Mouse (Mus musculus): ENCODE data around the gene Abtb2. TPM values are rescaled to one million over a fixed set of nuclear protein-coding genes. Genes with fewer than 3 reads are reported as not detected.

Gene Abtb2
- total and polyA plus RNA-seq, 3 experiments = 0.05 TPM; not detected in 2

DNA sequence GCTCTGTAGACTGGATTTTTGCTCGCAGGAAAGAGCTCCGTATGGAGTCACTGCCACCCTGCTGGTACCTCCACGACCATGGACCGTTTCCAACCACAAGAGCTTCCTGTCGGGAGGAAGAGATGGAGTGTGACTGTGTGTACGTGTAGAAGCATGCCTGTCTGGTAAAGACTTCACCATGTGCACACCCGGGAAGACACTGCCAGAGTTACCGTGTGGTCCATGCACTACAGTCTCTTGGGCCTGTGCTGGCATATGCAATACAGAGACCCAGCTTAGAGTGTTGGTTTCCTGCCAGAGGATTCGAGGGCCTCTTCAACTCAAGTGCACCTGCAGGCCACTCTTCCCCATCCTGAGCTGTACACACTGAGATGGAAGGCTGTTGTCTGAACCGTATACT lies 41.8 kb downstream of the Abtb2 start:
- no peaks in the 10 kb centered on the region for H3K36me3 ChIP-seq (replicated peaks)
- no peaks in the 10 kb centered on the region for H3K9me3 ChIP-seq (replicated peaks)
- ATAC-seq (ENCODE audit: extremely low read depth, insufficient number of reproducible peaks, low FRiP score, poor library complexity, severe bottlenecking) = no peak
- H3K27me3 ChIP-seq (ENCODE audit: insufficient read depth, low read length) = peaks cover 25% of the 10 kb centered on the region
- H3K4me1 ChIP-seq (ENCODE audit: insufficient read depth, low read depth, low read length) = no peaks in the 10 kb centered on the region
- H3K4me3 ChIP-seq (ENCODE audit: low read depth, low read length) = no peak overlapping the region
- no peak for TF ChIP-seq CTCF (IDR thresholded peaks at IDR 0.05; ENCODE audit: low read depth, low read length)
- no peak for TF ChIP-seq GATA2 (IDR thresholded peaks at IDR 0.05; ENCODE audit: borderline replicate concordance, low read depth, low read length)
- no peak for TF ChIP-seq TAL1 (conservative IDR thresholded peaks at IDR 0.05; ENCODE audit: low read depth, low read length)
- no peak for TF ChIP-seq GATA1 (IDR thresholded peaks at IDR 0.05; ENCODE audit: borderline replicate concordance, low read length)
- TF ChIP-seq POLR2AphosphoS5 (IDR thresholded peaks at IDR 0.05; ENCODE audit: insufficient replicate concordance, low read depth, low read length) = no peak
- no peak for DNase-seq (ENCODE audit: low spot score)

GRCm38 (mm10) chr2:103608947-103609346 lies 42.8 kb downstream of the Abtb2 start:
- DNase-seq (ENCODE audit: low spot score) (no peak), ATAC-seq (ENCODE audit: extremely low read depth, insufficient number of reproducible peaks, low FRiP score, poor library complexity, severe bottlenecking) (no peak)
- Histone ChIP-seq H3K27me3 (ENCODE audit: insufficient read depth, low read length) (peaks cover 20% of the 10 kb centered on the region), H3K4me1 (ENCODE audit: insufficient read depth, low read depth, low read length) (no peaks in the 10 kb centered on the region), H3K36me3 (replicated peaks) (no peaks in the 10 kb centered on the region), H3K9me3 (replicated peaks) (no peaks in the 10 kb centered on the region), H3K4me3 (ENCODE audit: low read depth, low read length) (no peak overlapping the region)
- no peak for TF ChIP-seq GATA1 (IDR thresholded peaks at IDR 0.05; ENCODE audit: borderline replicate concordance, low read length)
- no peak for TF ChIP-seq POLR2AphosphoS5 (IDR thresholded peaks at IDR 0.05; ENCODE audit: insufficient replicate concordance, low read depth, low read length)
- no peak for TF ChIP-seq TAL1 (conservative IDR thresholded peaks at IDR 0.05; ENCODE audit: low read depth, low read length)
- no peak for TF ChIP-seq GATA2 (IDR thresholded peaks at IDR 0.05; ENCODE audit: borderline replicate concordance, low read depth, low read length)
- TF ChIP-seq CTCF (IDR thresholded peaks at IDR 0.05; ENCODE audit: low read depth, low read length) = no peak

DNA sequence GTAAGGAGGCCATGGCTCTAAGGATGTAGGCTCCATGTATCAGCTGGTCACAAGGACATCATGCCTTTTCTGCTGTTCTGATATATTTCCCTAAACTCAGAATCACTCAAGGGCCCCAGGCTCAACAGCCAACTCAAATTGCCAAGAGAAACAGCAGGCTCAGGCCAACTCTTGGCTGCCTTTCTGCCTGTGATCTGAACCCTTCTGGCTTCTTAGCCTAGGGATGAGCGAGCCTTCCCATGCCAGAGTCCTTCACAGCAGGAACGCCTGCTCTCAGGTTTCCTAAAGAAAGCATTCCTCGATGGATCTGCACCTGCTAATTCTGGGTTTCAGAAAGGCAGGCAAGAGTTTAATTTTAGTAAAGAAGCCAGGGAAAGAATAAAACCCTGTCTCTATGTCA lies 43.4 kb downstream of the Abtb2 start:
- no peak for ATAC-seq (ENCODE audit: extremely low read depth, insufficient number of reproducible peaks, low FRiP score, poor library complexity, severe bottlenecking)
- no peak overlapping the region for H3K4me3 ChIP-seq (ENCODE audit: low read depth, low read length)
- H3K27me3 ChIP-seq (ENCODE audit: insufficient read depth, low read length) = peaks cover 17% of the 10 kb centered on the region; the same call in 1 of the 2 replicates
- no peak for DNase-seq (ENCODE audit: low spot score)
- H3K9me3 ChIP-seq (replicated peaks) = no peaks in the 10 kb centered on the region
- TF ChIP-seq GATA2 (IDR thresholded peaks at IDR 0.05; ENCODE audit: borderline replicate concordance, low read depth, low read length) = no peak
- H3K4me1 ChIP-seq (ENCODE audit: insufficient read depth, low read depth, low read length) = no peaks in the 10 kb centered on the region
- H3K36me3 ChIP-seq (replicated peaks) = no peaks in the 10 kb centered on the region

GRCm38 (mm10) chr2:103610831-103611535 lies 44.9 kb downstream of the Abtb2 start:
- TF ChIP-seq CTCF (IDR thresholded peaks at IDR 0.05; ENCODE audit: low read depth, low read length) (no peak), GATA2 (IDR thresholded peaks at IDR 0.05; ENCODE audit: borderline replicate concordance, low read depth, low read length) (no peak), POLR2AphosphoS5 (IDR thresholded peaks at IDR 0.05; ENCODE audit: insufficient replicate concordance, low read depth, low read length) (no peak), TAL1 (conservative IDR thresholded peaks at IDR 0.05; ENCODE audit: low read depth, low read length) (no peak), GATA1 (IDR thresholded peaks at IDR 0.05; ENCODE audit: borderline replicate concordance, low read length) (no peak)
- Histone ChIP-seq H3K27me3 (ENCODE audit: insufficient read depth, low read length) (peaks cover 23% of the 10 kb centered on the region; the same call in 1 of the 2 replicates), H3K36me3 (replicated peaks) (no peaks in the 10 kb centered on the region), H3K4me1 (ENCODE audit: insufficient read depth, low read depth, low read length) (no peaks in the 10 kb centered on the region), H3K4me3 (ENCODE audit: low read depth, low read length) (no peak overlapping the region), H3K9me3 (replicated peaks) (no peaks in the 10 kb centered on the region)
- ATAC-seq (ENCODE audit: extremely low read depth, insufficient number of reproducible peaks, low FRiP score, poor library complexity, severe bottlenecking) (no peak), DNase-seq (ENCODE audit: low spot score) (no peak)

- ATAC-seq (ENCODE audit: extremely low read depth, insufficient number of reproducible peaks, low FRiP score, poor library complexity, severe bottlenecking) (no peak), DNase-seq (ENCODE audit: low spot score) (no peak)
- no peak for TF ChIP-seq TAL1 (conservative IDR thresholded peaks at IDR 0.05; ENCODE audit: low read depth, low read length)
- TF ChIP-seq CTCF (IDR thresholded peaks at IDR 0.05; ENCODE audit: low read depth, low read length) = no peak
- TF ChIP-seq GATA1 (IDR thresholded peaks at IDR 0.05; ENCODE audit: borderline replicate concordance, low read length) = no peak
- no peak for TF ChIP-seq POLR2AphosphoS5 (IDR thresholded peaks at IDR 0.05; ENCODE audit: insufficient replicate concordance, low read depth, low read length)
- no peak for TF ChIP-seq GATA2 (IDR thresholded peaks at IDR 0.05; ENCODE audit: borderline replicate concordance, low read depth, low read length)
- Histone ChIP-seq H3K9me3 (replicated peaks) (no peaks in the 10 kb centered on the region), H3K4me1 (ENCODE audit: insufficient read depth, low read depth, low read length) (no peaks in the 10 kb centered on the region), H3K4me3 (ENCODE audit: low read depth, low read length) (no peak overlapping the region), H3K27me3 (ENCODE audit: insufficient read depth, low read length) (peaks cover 28% of the 10 kb centered on the region), H3K36me3 (replicated peaks) (no peaks in the 10 kb centered on the region)
These were observed 47.8 kb downstream of the Abtb2 start for GRCm38 (mm10) chr2:103613865-103614264.

DNA sequence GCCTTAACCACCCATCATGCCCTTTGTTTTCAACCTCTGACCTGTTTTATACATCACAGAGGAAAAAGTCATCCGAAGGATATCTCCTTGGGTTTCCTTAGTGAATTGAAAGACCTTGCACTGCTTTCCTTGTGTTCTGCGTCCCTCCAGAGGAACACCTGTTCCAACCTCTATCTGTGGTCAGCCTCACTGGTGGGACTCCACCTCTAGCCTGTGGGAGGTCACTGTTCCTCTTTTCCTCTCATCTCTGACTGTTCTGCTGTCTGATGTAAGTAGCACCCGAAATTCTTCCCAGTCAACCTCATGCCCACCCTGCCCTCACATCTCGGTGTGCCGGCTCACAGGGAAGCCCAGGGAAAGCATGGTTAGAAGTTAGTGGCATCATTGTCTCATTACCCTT lies 48.9 kb downstream of the Abtb2 start:
- no peaks in the 10 kb centered on the region for H3K4me1 ChIP-seq (ENCODE audit: insufficient read depth, low read depth, low read length)
- H3K4me3 ChIP-seq (ENCODE audit: low read depth, low read length) = no peak overlapping the region
- H3K36me3 ChIP-seq (replicated peaks) = no peaks in the 10 kb centered on the region
- peaks cover 28% of the 10 kb centered on the region for H3K27me3 ChIP-seq (ENCODE audit: insufficient read depth, low read length)
- TF ChIP-seq POLR2AphosphoS5 (IDR thresholded peaks at IDR 0.05; ENCODE audit: insufficient replicate concordance, low read depth, low read length) = no peak
- no peak for TF ChIP-seq GATA2 (IDR thresholded peaks at IDR 0.05; ENCODE audit: borderline replicate concordance, low read depth, low read length)
- TF ChIP-seq CTCF (IDR thresholded peaks at IDR 0.05; ENCODE audit: low read depth, low read length) = no peak
- TF ChIP-seq TAL1 (conservative IDR thresholded peaks at IDR 0.05; ENCODE audit: low read depth, low read length) = no peak
- TF ChIP-seq GATA1 (IDR thresholded peaks at IDR 0.05; ENCODE audit: borderline replicate concordance, low read length) = no peak
- ATAC-seq (ENCODE audit: extremely low read depth, insufficient number of reproducible peaks, low FRiP score, poor library complexity, severe bottlenecking) (no peak), DNase-seq (ENCODE audit: low spot score) (no peak)
- H3K9me3 ChIP-seq (replicated peaks) = no peaks in the 10 kb centered on the region
